Mouse (Mus musculus) lung, postnatal 0 days (tissue): ENCODE data around the gene Runx2.

ENCODE experiments used
- CTCF ChIP-seq: IDR thresholded peaks from 2 replicates; pipeline ENCODE4 v1.5.1; 2016; ENCODE audit warnings: antibody characterized with exemption, mild to moderate bottlenecking
- EP300 ChIP-seq: IDR thresholded peaks from 2 replicates; pipeline ENCODE4 v1.6.1; 2016; ENCODE audit warnings: antibody characterized with exemption, mild to moderate bottlenecking, control low read depth

DNA sequence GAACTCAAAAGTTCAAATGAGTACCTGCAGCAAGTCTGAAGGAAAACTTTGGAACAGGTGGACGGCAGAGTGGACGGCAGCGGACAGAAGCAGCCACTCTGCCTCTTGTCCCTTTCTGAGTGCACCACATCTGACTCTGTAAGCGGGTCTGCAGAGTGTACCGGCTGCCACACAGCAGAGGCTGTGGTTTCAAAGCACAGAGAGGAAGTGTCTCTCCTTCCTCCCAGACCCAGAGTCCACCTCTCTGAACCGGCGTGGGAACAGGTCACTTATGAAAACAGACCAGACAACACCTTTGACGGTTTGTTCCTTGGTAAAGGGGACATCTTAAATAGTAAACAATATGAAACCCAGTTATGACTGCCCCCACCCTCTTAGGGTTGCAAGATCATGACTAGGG is 207.2 kb downstream of the Runx2 start:
- TF ChIP-seq CTCF (no peak), EP300 (no peak)
